Mouse (Mus musculus) forebrain, embryonic 10.5 days (tissue): ENCODE data around the gene Sgms1. TPM values are rescaled to one million over a fixed set of nuclear protein-coding genes. Genes with fewer than 3 reads are reported as not detected.
"Not testable (repeated sequence)": the region's sequence is repeated elsewhere in the genome, so short reads cannot be mapped to it uniquely, and the experiment has no call there.

ENCODE experiments used
- DNase-seq: peaks from one replicate; pipeline ENCODE4 v3.0.0-alpha.2; 2017; ENCODE audit warnings: low spot score; ENCODE audit errors: extremely low spot score
- H3K27ac ChIP-seq: fragments of 300-500 bp; sonication (generic); 2 replicates; pipeline ENCODE4 v1.5.1; 2016; ENCODE audit warnings: mild to moderate bottlenecking
- H3K27me3 ChIP-seq: fragments of 300-500 bp; sonication (generic); 2 replicates; pipeline ENCODE4 v1.6.1; 2016; ENCODE audit warnings: mild to moderate bottlenecking; ENCODE audit not compliant: poor library complexity, severe bottlenecking
- H3K36me3 ChIP-seq: fragments of 300-500 bp; sonication (generic); replicated peaks from 2 replicates; pipeline ENCODE4 v1.6.1; 2016; ENCODE audit warnings: mild to moderate bottlenecking, moderate library complexity
- H3K4me1 ChIP-seq: fragments of 300-500 bp; sonication (generic); 2 replicates; pipeline ENCODE4 v1.6.1; 2016
- H3K4me3 ChIP-seq: fragments of 300-500 bp; sonication (generic); 2 replicates; pipeline ENCODE4 v1.5.1; 2016; ENCODE audit warnings: mild to moderate bottlenecking, moderate library complexity
- H3K9me3 ChIP-seq: fragments of 300-500 bp; sonication (generic); 2 replicates; pipeline ENCODE4 v1.6.1; 2016; ENCODE audit warnings: mild to moderate bottlenecking, moderate library complexity
- WGBS: fragments of 180-500 bp; shearing (Covaris S2); methylation state at CpG from one replicate; pipeline ENCODE4 v1.1.7; 2016; 5-methylcytosine and 5-hydroxymethylcytosine counted together
- polyA plus RNA-seq: library from polyadenylated mRNA; unstranded; fragments of >200 nt; fragmentation: Nextera tagmentation; extraction: Ambion mirVana; gene quantifications from 2 replicates; pipeline ENCODE4 v1.2.1, GENCODE M21; 2016

The Sgms1 gene
- polyA plus RNA-seq, 1 experiment from 2014 or later, result 15.1 TPM

- WGBS, result 90% methylated on average over 6 of the region's 6 CpGs
- H3K4me3 ChIP-seq, result no peak overlapping the region
- DNase-seq, result no peak
Measured at GRCm38 (mm10) chr19:32087736-32088470, 301.6 kb downstream of the Sgms1 start.

GRCm38 (mm10) chr19:32084813-32085212 lies 304.7 kb downstream of the Sgms1 start:
- WGBS, result 88% methylated on average over 1 of the region's 1 CpGs
- not testable (repeated sequence) for DNase-seq

More at GRCm38 (mm10) chr19:32087736-32088470, 301.6 kb downstream of the Sgms1 start:
- no peak overlapping the region for H3K27ac ChIP-seq
- H3K9me3 ChIP-seq, result no peaks in the 10 kb centered on the region
- H3K36me3 ChIP-seq, result no peaks in the 10 kb centered on the region
- no peaks in the 10 kb centered on the region for H3K27me3 ChIP-seq
- H3K4me1 ChIP-seq, result no peaks in the 10 kb centered on the region

More at GRCm38 (mm10) chr19:32084813-32085212, 304.7 kb downstream of the Sgms1 start:
- not testable (repeated sequence) for H3K36me3 ChIP-seq, H3K27ac ChIP-seq, H3K27me3 ChIP-seq, H3K9me3 ChIP-seq, H3K4me1 ChIP-seq, H3K4me3 ChIP-seq

Other genes starting within 250 kb of the Sgms1 start
- gene Rpl9-ps6, start 76.9 kb upstream of the Sgms1 start, polyA plus RNA-seq, result 55.9 and 62.9 TPM in 2 replicates
- 64.0 and 64.2 TPM in 2 replicates for gene Minpp1, start 96.1 kb upstream of the Sgms1 start, polyA plus RNA-seq
- gene Papss2, start 206.1 kb upstream of the Sgms1 start, polyA plus RNA-seq, result 1.4 and 2.5 TPM in 2 replicates